Mouse (Mus musculus): ENCODE measurements at regions not wholly inside any gene's neighbourhood (a gene's known extent, or its start where the extent isn't known, plus 50 kb on each side); places are given as distances from the start of the nearest gene placed in this dataset.

DNA sequence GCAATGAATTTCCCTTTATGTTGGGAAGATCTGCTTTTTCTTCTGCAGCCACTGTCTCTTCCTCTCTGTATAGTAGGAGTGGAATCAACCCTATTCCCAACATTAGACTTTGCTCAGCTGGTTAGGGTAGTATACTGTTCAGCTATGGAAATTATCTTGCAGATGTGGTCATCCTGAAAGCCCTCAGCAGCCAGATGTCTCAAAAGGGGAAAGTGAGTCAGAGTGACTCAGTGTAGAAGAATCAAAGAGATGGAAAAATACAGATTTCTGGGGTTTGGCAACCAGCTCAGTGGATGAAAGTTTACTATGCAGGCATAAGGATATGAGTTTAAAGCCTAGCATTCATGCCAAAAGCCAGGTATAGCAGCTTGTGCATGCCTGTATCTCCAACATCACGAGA lies 300.9 kb upstream of the Nmur2 start:
- H3K9me3 ChIP-seq, result no peaks in the 10 kb centered on the region
- H3K9ac ChIP-seq, result no peak overlapping the region
- no peaks in the 10 kb centered on the region for H3K4me1 ChIP-seq
- H3K4me2 ChIP-seq, result no peak overlapping the region
- ATAC-seq (replicated peaks), result no peak
- WGBS, result 85% methylated on average over 1 of the region's 1 CpGs
- H3K36me3 ChIP-seq (replicated peaks), result no peaks in the 10 kb centered on the region
- H3K4me3 ChIP-seq, result no peak overlapping the region
- no peaks in the 10 kb centered on the region for H3K27me3 ChIP-seq (replicated peaks)
- H3K27ac ChIP-seq, result no peak overlapping the region

- Histone ChIP-seq H3K9ac (no peak overlapping the region), H3K36me3 (replicated peaks) (no peaks in the 10 kb centered on the region), H3K9me3 (no peaks in the 10 kb centered on the region), H3K4me2 (no peak overlapping the region), H3K4me1 (no peaks in the 10 kb centered on the region), H3K27me3 (replicated peaks) (no peaks in the 10 kb centered on the region), H3K4me3 (no peak overlapping the region), H3K27ac (no peak overlapping the region)
- ATAC-seq (replicated peaks), result no peak
- WGBS, result 37% methylated on average over 2 of the region's 2 CpGs
Measured at GRCm38 (mm10) chr11:56341040-56341439, 300.2 kb upstream of the Nmur2 start.

DNA sequence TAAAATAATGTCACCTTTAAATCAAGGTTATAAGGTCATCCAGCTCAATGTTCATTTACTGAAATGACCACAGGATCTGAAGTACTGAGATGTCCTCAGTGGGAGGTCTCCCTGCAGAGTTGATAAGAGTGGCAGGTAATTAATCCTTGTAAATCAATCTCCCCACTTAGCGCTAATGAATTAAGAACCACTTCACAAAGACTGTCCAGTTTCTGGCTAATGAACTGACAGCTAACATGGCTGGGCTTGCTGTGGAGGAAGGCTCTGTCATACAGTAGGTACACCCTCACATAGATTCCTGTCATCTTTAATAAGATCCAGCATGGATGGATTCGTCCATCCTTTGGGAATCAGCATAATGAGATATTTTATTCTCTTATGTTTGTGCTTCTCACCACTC lies 297.7 kb upstream of the Nmur2 start:
- Histone ChIP-seq H3K4me2 (no peak overlapping the region), H3K36me3 (replicated peaks) (no peaks in the 10 kb centered on the region), H3K27me3 (replicated peaks) (no peaks in the 10 kb centered on the region), H3K4me3 (no peak overlapping the region), H3K9ac (no peak overlapping the region), H3K27ac (no peak overlapping the region), H3K9me3 (no peaks in the 10 kb centered on the region), H3K4me1 (no peaks in the 10 kb centered on the region)
- no peak for ATAC-seq (replicated peaks)
- 78% methylated on average over 2 of the region's 2 CpGs for WGBS

DNA sequence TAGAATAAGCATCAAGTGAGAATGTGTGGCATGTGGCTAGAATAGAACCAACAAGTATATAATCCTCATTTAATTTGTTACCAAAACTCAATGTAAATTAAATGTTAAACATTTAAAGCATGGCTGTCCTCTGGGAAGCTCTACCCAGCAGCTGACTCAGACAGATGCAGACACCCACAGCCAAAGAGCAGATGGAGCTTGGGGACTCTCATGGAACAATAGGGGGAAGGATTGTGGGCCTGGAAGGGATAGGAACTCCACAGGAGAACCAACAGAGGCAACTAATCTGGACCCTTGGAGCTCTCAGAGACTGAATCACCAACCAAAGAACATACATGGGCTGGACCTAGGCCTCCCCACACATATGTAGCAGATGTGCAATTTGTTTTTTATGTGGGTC lies 295.1 kb upstream of the Nmur2 start:
- no peaks in the 10 kb centered on the region for H3K36me3 ChIP-seq (replicated peaks)
- no peak overlapping the region for H3K4me3 ChIP-seq
- no peak overlapping the region for H3K9ac ChIP-seq
- ATAC-seq (replicated peaks), result no peak
- no peaks in the 10 kb centered on the region for H3K4me1 ChIP-seq
- no peak overlapping the region for H3K27ac ChIP-seq
- no peak overlapping the region for H3K4me2 ChIP-seq
- no peaks in the 10 kb centered on the region for H3K9me3 ChIP-seq
- H3K27me3 ChIP-seq (replicated peaks), result no peaks in the 10 kb centered on the region

GRCm38 (mm10) chr11:56320293-56320692 lies 279.5 kb upstream of the Nmur2 start:
- ATAC-seq (replicated peaks), result no peak
- Histone ChIP-seq H3K9me3 (no peaks in the 10 kb centered on the region), H3K4me3 (no peak overlapping the region), H3K4me1 (no peaks in the 10 kb centered on the region), H3K36me3 (replicated peaks) (no peaks in the 10 kb centered on the region), H3K27me3 (replicated peaks) (no peaks in the 10 kb centered on the region), H3K9ac (no peak overlapping the region), H3K4me2 (no peak overlapping the region), H3K27ac (no peak overlapping the region)
- WGBS, result 94% methylated on average over 3 of the region's 3 CpGs

DNA sequence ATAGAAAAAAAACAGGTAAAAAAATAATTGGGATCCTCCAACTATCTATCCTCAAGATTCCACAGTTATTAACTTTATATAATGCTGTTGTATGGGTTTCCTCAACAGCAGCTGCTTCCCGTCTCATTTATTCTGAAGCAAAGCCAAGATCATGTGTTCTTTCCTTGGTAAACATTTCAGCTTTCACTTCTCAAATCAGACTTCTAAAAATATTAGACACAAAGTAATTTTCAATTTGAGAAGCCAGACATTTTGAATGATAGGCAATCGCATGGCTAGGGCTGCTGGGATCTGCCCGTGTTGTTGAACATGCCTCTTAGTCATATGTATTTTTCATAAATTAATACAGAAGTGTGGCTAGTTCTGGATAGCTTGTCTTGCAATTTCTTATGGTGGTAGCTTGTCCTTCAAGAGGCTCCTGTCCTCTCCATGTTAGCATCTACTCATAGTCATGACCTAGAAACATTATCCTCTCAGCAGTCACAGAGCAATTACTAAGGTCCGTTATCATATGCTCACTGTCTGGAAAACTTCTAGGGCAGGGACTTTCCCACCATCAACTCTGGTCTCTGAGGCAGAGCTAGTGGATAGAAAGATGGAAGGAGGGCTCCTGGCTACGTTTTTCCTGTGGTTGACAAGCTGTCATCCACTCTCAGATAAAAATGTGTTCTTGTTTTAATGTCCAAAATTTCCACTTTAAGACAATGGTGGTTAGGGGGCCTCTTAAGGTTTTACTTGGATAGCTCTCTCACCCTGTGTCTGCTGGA lies 274.6 kb upstream of the Nmur2 start:
- Histone ChIP-seq H3K36me3 (replicated peaks) (no peaks in the 10 kb centered on the region), H3K9ac (no peak overlapping the region), H3K4me1 (no peaks in the 10 kb centered on the region), H3K4me2 (no peak overlapping the region), H3K27me3 (replicated peaks) (no peaks in the 10 kb centered on the region), H3K27ac (no peak overlapping the region), H3K4me3 (no peak overlapping the region), H3K9me3 (no peaks in the 10 kb centered on the region)
- 86% methylated on average over 5 of the region's 5 CpGs for WGBS
- no peak for ATAC-seq (replicated peaks)

GRCm38 (mm10) chr11:56309549-56309948 lies 268.7 kb upstream of the Nmur2 start:
- ATAC-seq (replicated peaks), result no peak
- Histone ChIP-seq H3K36me3 (replicated peaks) (no peaks in the 10 kb centered on the region), H3K4me3 (no peak overlapping the region), H3K4me1 (no peaks in the 10 kb centered on the region), H3K9ac (no peak overlapping the region), H3K27ac (no peak overlapping the region), H3K27me3 (replicated peaks) (no peaks in the 10 kb centered on the region), H3K4me2 (no peak overlapping the region), H3K9me3 (no peaks in the 10 kb centered on the region)
- WGBS, result 92% methylated on average over 1 of the region's 1 CpGs

DNA sequence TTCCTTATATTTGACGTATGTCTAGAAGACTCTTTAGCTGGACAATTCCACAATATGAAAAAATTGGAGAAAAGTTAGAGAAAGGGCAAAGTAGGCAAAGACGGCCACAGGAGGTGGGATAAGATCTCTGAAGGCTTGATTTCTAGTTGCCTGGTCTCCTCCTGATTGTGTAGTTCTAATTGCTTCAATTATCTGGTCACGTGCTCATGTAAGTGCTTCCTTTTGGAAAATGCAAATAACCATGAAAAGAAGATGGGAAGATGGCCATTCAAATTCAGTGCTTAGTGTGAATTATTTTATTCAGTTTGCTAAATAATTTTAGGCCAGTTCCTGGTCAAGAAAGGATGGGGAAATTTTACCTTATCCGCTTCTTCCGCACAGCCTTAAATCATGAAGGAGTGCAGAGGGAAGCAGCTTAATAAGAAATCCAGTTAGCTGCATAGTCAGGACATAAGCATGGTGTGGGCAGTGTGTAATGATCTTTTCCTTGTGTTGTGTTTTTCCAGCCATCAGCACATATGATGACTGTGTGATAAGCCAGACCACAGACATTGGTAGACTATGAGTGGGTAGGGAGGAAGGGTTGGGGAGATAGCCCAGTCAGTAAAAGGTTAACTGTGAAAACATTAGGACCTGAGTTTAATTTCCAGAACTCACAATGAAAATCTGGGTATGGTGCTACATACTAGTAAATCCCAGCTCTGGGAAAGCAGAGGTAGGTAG lies 267.7 kb upstream of the Nmur2 start:
- Histone ChIP-seq H3K27me3 (replicated peaks) (no peaks in the 10 kb centered on the region), H3K4me1 (no peaks in the 10 kb centered on the region), H3K36me3 (replicated peaks) (no peaks in the 10 kb centered on the region), H3K4me2 (no peak overlapping the region), H3K27ac (no peak overlapping the region), H3K4me3 (no peak overlapping the region), H3K9me3 (no peaks in the 10 kb centered on the region), H3K9ac (no peak overlapping the region)
- 77% methylated on average over 5 of the region's 5 CpGs for WGBS
- no peak for ATAC-seq (replicated peaks)

GRCm38 (mm10) chr11:56307051-56307450 lies 266.2 kb upstream of the Nmur2 start:
- no peaks in the 10 kb centered on the region for H3K4me1 ChIP-seq
- no peaks in the 10 kb centered on the region for H3K9me3 ChIP-seq
- no peaks in the 10 kb centered on the region for H3K36me3 ChIP-seq (replicated peaks)
- no peak overlapping the region for H3K9ac ChIP-seq
- no peaks in the 10 kb centered on the region for H3K27me3 ChIP-seq (replicated peaks)
- 42% methylated on average over 3 of the region's 3 CpGs for WGBS
- no peak overlapping the region for H3K4me2 ChIP-seq
- ATAC-seq (replicated peaks), result no peak
- H3K27ac ChIP-seq, result no peak overlapping the region
- no peak overlapping the region for H3K4me3 ChIP-seq

- peak; percentile 70; the same call in 1 of the 2 replicates for ATAC-seq (replicated peaks)
- Histone ChIP-seq H3K4me3 (no peak overlapping the region), H3K9ac (no peak overlapping the region), H3K36me3 (replicated peaks) (no peaks in the 10 kb centered on the region), H3K27ac (peak overlapping the region; percentile 18), H3K9me3 (no peaks in the 10 kb centered on the region), H3K4me1 (peaks cover 9% of the 10 kb centered on the region; the same call in 1 of the 2 replicates), H3K4me2 (peak overlapping the region; percentile 22; the same call in 1 of the 2 replicates), H3K27me3 (replicated peaks) (no peaks in the 10 kb centered on the region)
- WGBS, result 48% methylated on average over 13 of the region's 13 CpGs
Measured at GRCm38 (mm10) chr11:56290651-56291578, 250.1 kb upstream of the Nmur2 start.

GRCm38 (mm10) chr11:56285575-56286260 lies 244.9 kb upstream of the Nmur2 start:
- H3K27me3 ChIP-seq (replicated peaks), result no peaks in the 10 kb centered on the region
- H3K27ac ChIP-seq, result no peak overlapping the region
- ATAC-seq (replicated peaks), result no peak
- no peak overlapping the region for H3K4me2 ChIP-seq
- peaks cover 2% of the 10 kb centered on the region; the same call in 1 of the 2 replicates for H3K4me1 ChIP-seq
- WGBS, result 85% methylated on average over 2 of the region's 2 CpGs
- H3K9me3 ChIP-seq, result no peaks in the 10 kb centered on the region
- no peak overlapping the region for H3K4me3 ChIP-seq
- no peaks in the 10 kb centered on the region for H3K36me3 ChIP-seq (replicated peaks)
- no peak overlapping the region for H3K9ac ChIP-seq

DNA sequence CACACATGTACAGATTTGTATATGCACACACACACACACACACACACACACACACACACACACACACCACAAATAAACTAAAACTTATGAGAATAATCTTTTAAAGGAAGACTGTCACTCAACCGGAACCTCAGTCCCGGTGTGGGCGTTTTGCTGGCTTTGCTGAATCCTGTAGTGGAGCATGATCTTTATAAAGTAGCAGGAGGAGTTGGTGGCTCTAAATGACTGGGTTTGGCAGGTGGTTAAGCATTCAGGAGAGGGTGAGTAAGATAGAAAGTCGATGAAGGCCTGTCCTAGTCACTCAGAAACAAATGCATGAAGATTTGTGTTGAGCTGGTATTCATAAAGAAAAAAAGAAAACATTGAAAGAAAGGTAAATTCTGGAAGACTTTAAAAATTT lies 240.4 kb upstream of the Nmur2 start:
- H3K27me3 ChIP-seq (replicated peaks), result no peaks in the 10 kb centered on the region
- 73% methylated on average over 4 of the region's 4 CpGs for WGBS
- no peak overlapping the region for H3K4me3 ChIP-seq
- no peak overlapping the region for H3K9ac ChIP-seq
- H3K27ac ChIP-seq, result no peak overlapping the region
- H3K4me1 ChIP-seq, result no peaks in the 10 kb centered on the region
- H3K36me3 ChIP-seq (replicated peaks), result no peaks in the 10 kb centered on the region
- no peak overlapping the region for H3K4me2 ChIP-seq
- ATAC-seq (replicated peaks), result no peak
- H3K9me3 ChIP-seq, result no peaks in the 10 kb centered on the region

Measured in midbrain, embryonic 15.5 days (tissue).